Mouse (Mus musculus): ENCODE measurements at regions not wholly inside any gene's neighbourhood (a gene's known extent, or its start where the extent isn't known, plus 50 kb on each side); places are given as distances from the start of the nearest gene placed in this dataset.

GRCm38 (mm10) chr8:126877039-126877365, 68.6 kb downstream of the Tomm20 start:
- CTCF ChIA-PET, result interaction anchor here in 3 of 4 experiments (0.7 to 2.1 kb wide), 4 partner anchors 8 to 379 kb away, joined by 3 to 9 read pairs (median 5); no protein-coding TSS in a partner anchor
- POLR2A ChIA-PET, result interaction anchor here in 2 of 4 experiments (0.5 to 1.3 kb wide), 3 partner anchors 9 to 425 kb away, joined by 3 to 4 read pairs (median 3); no protein-coding TSS in a partner anchor

- POLR2A ChIA-PET, result interaction anchor here in 3 of 4 experiments (0.5 to 1.3 kb wide), 4 partner anchors 9 to 713 kb away, joined by 3 to 4 read pairs (median 3); no protein-coding TSS in a partner anchor
- CTCF ChIA-PET, result interaction anchor here in 3 of 4 experiments (0.7 to 2.1 kb wide), 6 partner anchors 9 to 395 kb away, joined by 3 to 9 read pairs (median 4); no protein-coding TSS in a partner anchor
These were observed 69.2 kb downstream of the Tomm20 start for GRCm38 (mm10) chr8:126876300-126877038.

GRCm38 (mm10) chr8:126875491-126876155, 70.0 kb downstream of the Tomm20 start:
- POLR2A ChIA-PET, result interaction anchor here in 2 of 4 experiments (0.6 to 1.0 kb wide), 2 partner anchors 378 to 712 kb away, joined by 3 to 4 read pairs; no protein-coding TSS in a partner anchor
- CTCF ChIA-PET, result interaction anchor here in 2 of 4 experiments (0.7 to 1.6 kb wide), 4 partner anchors 10 to 394 kb away, joined by 3 to 11 read pairs (median 6); no protein-coding TSS in a partner anchor

- ChIA-PET POLR2A (interaction anchor here in 2 of 4 experiments (0.5 to 1.0 kb wide), 2 partner anchors 71 to 377 kb away, joined by 4 to 14 read pairs; no protein-coding TSS in a partner anchor), CTCF (interaction anchor here (0.6 to 1.6 kb wide), 15 partner anchors 9 to 393 kb away, joined by 3 to 11 read pairs (median 3); no protein-coding TSS in a partner anchor)
These were observed 70.8 kb downstream of the Tomm20 start for GRCm38 (mm10) chr8:126874846-126875245.

- POLR2A ChIA-PET, result interaction anchor here in 3 of 4 experiments (0.5 to 1.0 kb wide), 5 partner anchors 41 to 377 kb away, joined by 3 to 14 read pairs (median 7); no protein-coding TSS in a partner anchor
- CTCF ChIA-PET, result interaction anchor here (0.6 to 1.6 kb wide), 21 partner anchors 8 to 516 kb away, joined by 3 to 11 read pairs (median 3); no protein-coding TSS in a partner anchor
These were observed 71.4 kb downstream of the Tomm20 start for GRCm38 (mm10) chr8:126874126-126874730.

- POLR2A ChIA-PET, result interaction anchor here in 2 of 4 experiments (0.6 to 1.0 kb wide), 5 partner anchors 12 to 292 kb away, joined by 3 to 7 read pairs (median 3); no protein-coding TSS in a partner anchor
- CTCF ChIA-PET, result interaction anchor here (0.7 to 1.4 kb wide), 5 partner anchors 12 to 376 kb away, joined by 3 to 4 read pairs (median 3); no protein-coding TSS in a partner anchor
These were observed 72.3 kb downstream of the Tomm20 start for GRCm38 (mm10) chr8:126873306-126873705.

GRCm38 (mm10) chr8:126872574-126872973, 73.1 kb downstream of the Tomm20 start:
- POLR2A ChIA-PET, result interaction anchor here in 2 of 4 experiments (1.0 to 1.5 kb wide), 2 partner anchors 98 to 277 kb away, joined by 3 read pairs; partner anchors contain the start of gene Rbm34 (in 1 of the 2)
- CTCF ChIA-PET, result interaction anchor here in 3 of 4 experiments (1.0 to 1.4 kb wide), 3 partner anchors 13 to 375 kb away, joined by 3 read pairs; no protein-coding TSS in a partner anchor

- ChIA-PET POLR2A (interaction anchor here in 2 of 4 experiments (0.6 to 1.5 kb wide), 2 partner anchors 39 to 99 kb away, joined by 3 to 5 read pairs; partner anchors contain the start of gene Rbm34 (in 1 of the 2)), CTCF (interaction anchor here in 1 of 4 experiments (1.4 kb wide), 1 partner anchor 374 kb away, joined by 3 read pairs; no protein-coding TSS in a partner anchor)
These were observed 73.5 kb downstream of the Tomm20 start for GRCm38 (mm10) chr8:126872133-126872532.

- CTCF ChIA-PET, result no interaction called here
- POLR2A ChIA-PET, result no interaction called here
These were observed 76.2 kb downstream of the Tomm20 start for GRCm38 (mm10) chr8:126869464-126869850.

GRCm38 (mm10) chr8:126868831-126869463, 76.7 kb downstream of the Tomm20 start:
- CTCF ChIA-PET, result no interaction called here
- POLR2A ChIA-PET, result no interaction called here

GRCm38 (mm10) chr8:126867121-126867988, 78.3 kb downstream of the Tomm20 start:
- POLR2A ChIA-PET, result interaction anchor here in 2 of 4 experiments (0.7 to 1.4 kb wide), 3 partner anchors 14 to 271 kb away, joined by 3 read pairs; no protein-coding TSS in a partner anchor
- CTCF ChIA-PET, result interaction anchor here in 1 of 4 experiments (0.6 kb wide), 1 partner anchor 999 kb away, joined by 3 read pairs; no protein-coding TSS in a partner anchor

- CTCF ChIA-PET, result no interaction called here
- POLR2A ChIA-PET, result interaction anchor here in 1 of 4 experiments (0.6 to 1.2 kb wide), 3 partner anchors 24 to 39 kb away, joined by 3 to 4 read pairs (median 3); no protein-coding TSS in a partner anchor
These were observed 81.2 kb downstream of the Tomm20 start for GRCm38 (mm10) chr8:126864314-126864948.

- ChIA-PET POLR2A (interaction anchor here in 1 of 4 experiments (1.2 kb wide), 1 partner anchor 34 kb away, joined by 4 read pairs; no protein-coding TSS in a partner anchor), CTCF (interaction anchor here in 1 of 4 experiments (0.6 kb wide), 1 partner anchor 244 kb away, joined by 7 read pairs; no protein-coding TSS in a partner anchor)
These were observed 82.0 kb downstream of the Tomm20 start for GRCm38 (mm10) chr8:126863661-126864060.

- ChIA-PET CTCF (interaction anchor here in 2 of 4 experiments (0.6 to 1.0 kb wide), 3 partner anchors 22 to 380 kb away, joined by 3 to 6 read pairs (median 3); no protein-coding TSS in a partner anchor), POLR2A (interaction anchor here in 3 of 4 experiments (0.5 to 2.1 kb wide), 15 partner anchors 8 to 268 kb away, joined by 3 to 11 read pairs (median 3); partner anchors contain the start of genes Irf2bp2 (in 1 of the 3) and Rbm34 (in 1 of the 3))
These were observed 83.9 kb downstream of the Tomm20 start for GRCm38 (mm10) chr8:126861754-126862153.

GRCm38 (mm10) chr8:126860630-126861029, 85.0 kb downstream of the Tomm20 start:
- POLR2A ChIA-PET, result interaction anchor here in 3 of 4 experiments (0.7 to 2.1 kb wide), 7 partner anchors 8 to 46 kb away, joined by 3 to 11 read pairs (median 3); no protein-coding TSS in a partner anchor
- CTCF ChIA-PET, result interaction anchor here in 2 of 4 experiments (0.5 to 1.2 kb wide), 4 partner anchors 25 to 363 kb away, joined by 3 read pairs; no protein-coding TSS in a partner anchor
